32 mouse cellular contexts compared by ENCODE assay signal in genomic region chr4:41662723-41663122, GRCm38 (mm10). TPM values are rescaled to one million over a fixed set of nuclear protein-coding genes. Genes with fewer than 3 reads are reported as not detected.
A peak's percentile ranks its signal among the peaks of the same experiment; 100 is the strongest.
DNase-seq lines count a peak whose midpoint lies in the region; ATAC-seq and TF ChIP-seq lines count a peak whose summit lies in the region.
"Had no signal": no experiment of that assay in that cellular context is flagged by ENCODE, and none has a peak within 500 bp of the region (broad histone marks: within the 10 kb centered on the region; RNA-seq: fewer than 3 reads in every experiment).

No protein-coding gene starts in this region.

- H3K27ac ChIP-seq in heart, embryonic 10.5 days, result peak overlapping the region; percentile 42; the same call in 1 of the 2 replicates
- H3K27ac ChIP-seq in heart, adult 2 months, result no peak overlapping the region
- H3K27ac ChIP-seq in midbrain, embryonic 13.5 days, result peak overlapping the region; percentile 14; the same call in 1 of the 2 replicates
- H3K27ac ChIP-seq in midbrain, embryonic 11.5 days (ENCODE audit: low read depth, low read length), result no peak overlapping the region
- H3K27ac ChIP-seq in hindbrain, embryonic 13.5 days, result peak overlapping the region; percentile 41
- H3K27ac ChIP-seq in neural tube, embryonic 11.5 days (ENCODE audit: low read depth, low read length), result 0 out of 2 replicates have a peak overlapping the region, but pooled peaks have one; percentile 23
- H3K27ac ChIP-seq: forebrain, embryonic 12.5 days; limb, embryonic 15.5 days; liver, embryonic 13.5 days; macrophage; midbrain, embryonic 10.5 days had no signal

- no peak for ATAC-seq in midbrain, embryonic 13.5 days
- no peak for ATAC-seq in midbrain, embryonic 11.5 days (ENCODE audit: low FRiP score)
- ATAC-seq in hindbrain, embryonic 13.5 days (ENCODE audit: low FRiP score), result no peak
- no peak for ATAC-seq in neural tube, embryonic 11.5 days (ENCODE audit: insufficient read depth, low FRiP score, low TSS enrichment)
- ATAC-seq: CD4-positive, CD25-positive, alpha-beta regulatory T cell, adult 4 months; inflammation-experienced regulatory T-cells, adult 6 months had no signal

- no peak for TF ChIP-seq EP300 in heart, adult 2 months (IDR thresholded peaks at IDR 0.05; ENCODE audit: insufficient read depth, low read depth, low read length)

- H3K4me1 ChIP-seq in heart, embryonic 10.5 days, result peaks cover 86% of the 10 kb centered on the region
- H3K4me1 ChIP-seq in heart, adult 2 months (ENCODE audit: control insufficient read depth, insufficient read depth, low read length), result no peaks in the 10 kb centered on the region; the same call in 1 of the 2 replicates
- peaks cover 79% of the 10 kb centered on the region for H3K4me1 ChIP-seq in midbrain, embryonic 13.5 days (replicated peaks)
- peaks cover 46% of the 10 kb centered on the region for H3K4me1 ChIP-seq in midbrain, embryonic 11.5 days (ENCODE audit: control insufficient read depth, insufficient read depth, low read length)
- H3K4me1 ChIP-seq in hindbrain, embryonic 13.5 days (replicated peaks), result peaks cover 83% of the 10 kb centered on the region
- H3K4me1 ChIP-seq in neural tube, embryonic 11.5 days (ENCODE audit: control insufficient read depth, insufficient read depth, low read length), result peaks cover 69% of the 10 kb centered on the region

- TF ChIP-seq POLR2A in heart, adult 2 months (IDR thresholded peaks at IDR 0.05; ENCODE audit: insufficient read depth, low read depth, low read length), result no peak

- H3K9me3 ChIP-seq in heart, embryonic 10.5 days, result no peaks in the 10 kb centered on the region
- H3K9me3 ChIP-seq in midbrain, embryonic 13.5 days, result no peaks in the 10 kb centered on the region
- no peaks in the 10 kb centered on the region for H3K9me3 ChIP-seq in midbrain, embryonic 11.5 days (ENCODE audit: control insufficient read depth, low read length)
- H3K9me3 ChIP-seq in hindbrain, embryonic 13.5 days, result no peaks in the 10 kb centered on the region
- no peaks in the 10 kb centered on the region for H3K9me3 ChIP-seq in neural tube, embryonic 11.5 days (ENCODE audit: control insufficient read depth, low read length)
- H3K9me3 ChIP-seq: forebrain, embryonic 12.5 days; heart, embryonic 12.5 days; limb, embryonic 15.5 days; liver, embryonic 13.5 days; midbrain, embryonic 10.5 days had no signal

- no peaks in the 10 kb centered on the region for H3K79me2 ChIP-seq in heart, adult 2 months (replicated peaks; ENCODE audit: control insufficient read depth, insufficient read depth, low read length)

- DNase-seq in heart, embryonic 10.5 days (ENCODE audit: low spot score), result no peak
- DNase-seq in heart, adult 2 months, result no peak
- no peak for DNase-seq in midbrain, embryonic 11.5 days (ENCODE audit: low spot score, missing footprints)
- DNase-seq in neural tube, embryonic 11.5 days (ENCODE audit: low spot score), result peak; percentile 56
- DNase-seq in urinary bladder, adult 2 months (ENCODE audit: low spot score), result no peak
- DNase-seq in frontal cortex, adult 2 months (ENCODE audit: extremely low spot score in 1 of 2, low spot score in 1 of 2), result no peak
- DNase-seq: adrenal gland, postnatal 25 days; cerebellum, adult 2 months; cerebellum, postnatal 14 days; gastrocnemius, postnatal 25 days; heart, adult 11 months; heart, postnatal 4 days; kidney, adult 18-20 months; kidney, postnatal 4 days; liver, embryonic 13.5 days; lung, adult 18-20 months; lung, postnatal 10 days; right cerebral cortex, adult 18-20 months; spleen, adult 18-20 months; thymus, adult 2 months; thymus, postnatal 36 days had no signal

- 59% methylated on average over 11 of the region's 11 CpGs for WGBS in heart, embryonic 10.5 days
- 82% methylated on average over 11 of the region's 11 CpGs for WGBS in heart, adult 2 months
- 86% methylated on average over 11 of the region's 11 CpGs for WGBS in midbrain, embryonic 13.5 days
- WGBS in midbrain, embryonic 11.5 days, result 92% methylated on average over 11 of the region's 11 CpGs
- WGBS in hindbrain, embryonic 13.5 days, result 55% methylated on average over 11 of the region's 11 CpGs
- 52% methylated on average over 11 of the region's 11 CpGs for WGBS in neural tube, embryonic 11.5 days

- no peak for TF ChIP-seq CTCF in heart, adult 2 months (IDR thresholded peaks at IDR 0.05)

- no peak overlapping the region for H3K4me3 ChIP-seq in heart, embryonic 10.5 days
- H3K4me3 ChIP-seq in heart, adult 2 months, result no peak overlapping the region
- H3K4me3 ChIP-seq in midbrain, embryonic 13.5 days (replicated peaks), result no peak overlapping the region
- H3K4me3 ChIP-seq in midbrain, embryonic 11.5 days (ENCODE audit: low read depth, low read length), result no peak overlapping the region
- no peak overlapping the region for H3K4me3 ChIP-seq in hindbrain, embryonic 13.5 days
- H3K4me3 ChIP-seq in neural tube, embryonic 11.5 days (ENCODE audit: low read depth, low read length), result no peak overlapping the region
- H3K4me3 ChIP-seq: erythroblast, embryonic 14.5 days; forebrain, embryonic 12.5 days; heart, embryonic 12.5 days; limb, embryonic 15.5 days; liver, embryonic 13.5 days; midbrain, embryonic 10.5 days; myocyte had no signal

- no peak overlapping the region for H3K4me2 ChIP-seq in midbrain, embryonic 13.5 days (replicated peaks)
- no peak overlapping the region for H3K4me2 ChIP-seq in midbrain, embryonic 11.5 days
- H3K4me2 ChIP-seq in hindbrain, embryonic 13.5 days, result no peak overlapping the region
- H3K4me2 ChIP-seq in neural tube, embryonic 11.5 days (ENCODE audit: low read depth), result no peak overlapping the region
- H3K4me2 ChIP-seq: forebrain, embryonic 12.5 days; heart, embryonic 12.5 days; limb, embryonic 15.5 days; liver, embryonic 13.5 days had no signal

- no peaks in the 10 kb centered on the region for H3K36me3 ChIP-seq in heart, embryonic 10.5 days
- H3K36me3 ChIP-seq in heart, adult 2 months (ENCODE audit: control insufficient read depth, insufficient read depth, low read length), result no peaks in the 10 kb centered on the region
- H3K36me3 ChIP-seq in midbrain, embryonic 13.5 days, result peaks cover 45% of the 10 kb centered on the region
- H3K36me3 ChIP-seq in midbrain, embryonic 11.5 days (ENCODE audit: control insufficient read depth, insufficient read depth, low read length), result peaks cover 13% of the 10 kb centered on the region
- peaks cover 16% of the 10 kb centered on the region for H3K36me3 ChIP-seq in hindbrain, embryonic 13.5 days
- H3K36me3 ChIP-seq in neural tube, embryonic 11.5 days (ENCODE audit: control insufficient read depth, insufficient read depth, low read length), result peaks cover 6% of the 10 kb centered on the region
- H3K36me3 ChIP-seq: limb, embryonic 15.5 days; liver, embryonic 13.5 days had no signal

- peaks cover 87% of the 10 kb centered on the region for H3K27me3 ChIP-seq in heart, embryonic 10.5 days (ENCODE audit: insufficient read depth, poor library complexity, severe bottlenecking)
- H3K27me3 ChIP-seq in heart, adult 2 months (ENCODE audit: control insufficient read depth, insufficient read depth, low read length), result no peaks in the 10 kb centered on the region
- H3K27me3 ChIP-seq in midbrain, embryonic 13.5 days, result no peaks in the 10 kb centered on the region
- no peaks in the 10 kb centered on the region for H3K27me3 ChIP-seq in midbrain, embryonic 11.5 days (ENCODE audit: control insufficient read depth, insufficient read depth, low read length)
- H3K27me3 ChIP-seq in hindbrain, embryonic 13.5 days, result no peaks in the 10 kb centered on the region
- H3K27me3 ChIP-seq in neural tube, embryonic 11.5 days (ENCODE audit: control insufficient read depth, insufficient read depth, low read length), result no peaks in the 10 kb centered on the region

- intact Hi-C loops in heart, adult 2 months (cut with DNase I), result no loop called here

- H3K9ac ChIP-seq in heart, adult 2 months (ENCODE audit: low read depth, low read length), result no peak overlapping the region
- 0 out of 2 replicates have a peak overlapping the region, but pooled peaks have one; percentile 14 for H3K9ac ChIP-seq in midbrain, embryonic 13.5 days (replicated peaks)
- no peak overlapping the region for H3K9ac ChIP-seq in midbrain, embryonic 11.5 days (ENCODE audit: low read length)
- peak overlapping the region; percentile 49 for H3K9ac ChIP-seq in hindbrain, embryonic 13.5 days
- H3K9ac ChIP-seq in neural tube, embryonic 11.5 days (ENCODE audit: low read length), result no peak overlapping the region
- H3K9ac ChIP-seq: heart, embryonic 12.5 days; limb, embryonic 15.5 days; liver, embryonic 13.5 days had no signal

RNA-seq across cellular contexts. Expression of gene Enho, which starts 22.6 kb away (rescaled TPM):
- polyA plus RNA-seq in heart, embryonic 10.5 days (2016; fragmentation: Nextera tagmentation; extraction: Ambion mirVana), result 5.3 and 8.9 TPM in 2 replicates
- total RNA-seq in heart, adult 2 months (2021), result 1 to 10 TPM; 8.1 to 8.3 TPM
- 20.4 and 22.3 TPM in 2 replicates for polyA plus RNA-seq in heart, adult 2 months (2012; rRNA removed)
- polyA plus RNA-seq in midbrain, embryonic 13.5 days (2015; fragmentation: Nextera tagmentation; extraction: Ambion mirVana), result 81.6 and 92.1 TPM in 2 replicates
- polyA plus RNA-seq in midbrain, embryonic 11.5 days (2014; fragmentation: Nextera tagmentation; extraction: Ambion mirVana), result 30.4 and 32.9 TPM in 2 replicates
- 92.0 and 95.2 TPM in 2 replicates for polyA plus RNA-seq in hindbrain, embryonic 13.5 days (2015; fragmentation: Nextera tagmentation; extraction: Ambion mirVana)
- 36.9 and 43.3 TPM in 2 replicates for polyA plus RNA-seq in neural tube, embryonic 11.5 days (2014; fragmentation: Nextera tagmentation; extraction: Ambion mirVana)
- polyA plus RNA-seq in urinary bladder, adult 2 months (2012; rRNA removed), result 165 and 187 TPM in 2 replicates
- 111 and 117 TPM in 2 replicates for polyA plus RNA-seq in frontal cortex, adult 2 months (2012; rRNA removed)
- polyA plus RNA-seq: CD4-positive, CD25-positive, alpha-beta regulatory T cell, adult 4 months; inflammation-experienced regulatory T-cells, adult 6 months had no signal

RNA-seq across cellular contexts. Expression of gene Cntfr, which starts 34.2 kb away (rescaled TPM):
- 2.6 and 8.9 TPM in 2 replicates for polyA plus RNA-seq in heart, embryonic 10.5 days (2016; fragmentation: Nextera tagmentation; extraction: Ambion mirVana)
- total RNA-seq in heart, adult 2 months (2021), result 1 to 10 TPM; 4.1 to 5.4 TPM
- polyA plus RNA-seq in heart, adult 2 months (2012; rRNA removed), result 8.5 and 11.4 TPM in 2 replicates
- polyA plus RNA-seq in midbrain, embryonic 13.5 days (2015; fragmentation: Nextera tagmentation; extraction: Ambion mirVana), result 27.6 and 32.7 TPM in 2 replicates
- polyA plus RNA-seq in midbrain, embryonic 11.5 days (2014; fragmentation: Nextera tagmentation; extraction: Ambion mirVana), result 25.7 and 33.8 TPM in 2 replicates
- polyA plus RNA-seq in hindbrain, embryonic 13.5 days (2015; fragmentation: Nextera tagmentation; extraction: Ambion mirVana), result 24.4 and 27.8 TPM in 2 replicates
- 43.8 and 44.2 TPM in 2 replicates for polyA plus RNA-seq in neural tube, embryonic 11.5 days (2014; fragmentation: Nextera tagmentation; extraction: Ambion mirVana)
- polyA plus RNA-seq in urinary bladder, adult 2 months (2012; rRNA removed), result 28.6 and 49.0 TPM in 2 replicates
- polyA plus RNA-seq in frontal cortex, adult 2 months (2012; rRNA removed), result 79.4 and 92.6 TPM in 2 replicates
- polyA plus RNA-seq: CD4-positive, CD25-positive, alpha-beta regulatory T cell, adult 4 months; erythroblast, embryonic 14.5 days; inflammation-experienced regulatory T-cells, adult 6 months; macrophage had no signal

RNA-seq across cellular contexts. Expression of gene Il11ra1, which starts 37.1 kb away (rescaled TPM):
- polyA plus RNA-seq in heart, embryonic 10.5 days (2016; fragmentation: Nextera tagmentation; extraction: Ambion mirVana), result 144 and 147 TPM in 2 replicates
- 10 to 100 TPM; 88.2 to 99.3 TPM for total RNA-seq in heart, adult 2 months (2021)
- 79.9 and 108 TPM in 2 replicates for polyA plus RNA-seq in heart, adult 2 months (2012; rRNA removed)
- polyA plus RNA-seq in midbrain, embryonic 13.5 days (2015; fragmentation: Nextera tagmentation; extraction: Ambion mirVana), result 34.0 and 34.9 TPM in 2 replicates
- 55.2 and 57.9 TPM in 2 replicates for polyA plus RNA-seq in midbrain, embryonic 11.5 days (2014; fragmentation: Nextera tagmentation; extraction: Ambion mirVana)
- 47.6 and 48.5 TPM in 2 replicates for polyA plus RNA-seq in hindbrain, embryonic 13.5 days (2015; fragmentation: Nextera tagmentation; extraction: Ambion mirVana)
- 65.9 and 82.1 TPM in 2 replicates for polyA plus RNA-seq in neural tube, embryonic 11.5 days (2014; fragmentation: Nextera tagmentation; extraction: Ambion mirVana)
- 77.4 and 78.3 TPM in 2 replicates for polyA plus RNA-seq in urinary bladder, adult 2 months (2012; rRNA removed)
- 37.0 and 38.1 TPM in 2 replicates for polyA plus RNA-seq in frontal cortex, adult 2 months (2012; rRNA removed)

RNA-seq across cellular contexts. Expression of gene Rpp25l, which starts 50.6 kb away (rescaled TPM):
- 54.5 and 71.3 TPM in 2 replicates for polyA plus RNA-seq in heart, embryonic 10.5 days (2016; fragmentation: Nextera tagmentation; extraction: Ambion mirVana)
- total RNA-seq in heart, adult 2 months (2021), result 10 to 100 TPM; 30.1 to 32.3 TPM
- 33.2 and 33.8 TPM in 2 replicates for polyA plus RNA-seq in heart, adult 2 months (2012; rRNA removed)
- 63.9 and 67.4 TPM in 2 replicates for polyA plus RNA-seq in midbrain, embryonic 13.5 days (2015; fragmentation: Nextera tagmentation; extraction: Ambion mirVana)
- polyA plus RNA-seq in midbrain, embryonic 11.5 days (2014; fragmentation: Nextera tagmentation; extraction: Ambion mirVana), result 69.3 and 85.9 TPM in 2 replicates
- polyA plus RNA-seq in hindbrain, embryonic 13.5 days (2015; fragmentation: Nextera tagmentation; extraction: Ambion mirVana), result 63.0 and 66.8 TPM in 2 replicates
- 80.4 and 81.2 TPM in 2 replicates for polyA plus RNA-seq in neural tube, embryonic 11.5 days (2014; fragmentation: Nextera tagmentation; extraction: Ambion mirVana)
- 32.6 and 40.5 TPM in 2 replicates for polyA plus RNA-seq in urinary bladder, adult 2 months (2012; rRNA removed)
- 30.7 and 32.5 TPM in 2 replicates for polyA plus RNA-seq in frontal cortex, adult 2 months (2012; rRNA removed)

Comparison
In these comparisons a context has a peak if more than half of its experiments do, and no peak if none do; other contexts are left out.
1. H3K27ac ChIP-seq: peak in heart, embryonic 10.5 days (single experiment), midbrain, embryonic 13.5 days (single experiment), hindbrain, embryonic 13.5 days (single experiment) and neural tube, embryonic 11.5 days (single experiment); none in heart, adult 2 months (single experiment) and midbrain, embryonic 11.5 days (single experiment).
2. H3K9ac ChIP-seq: peak in midbrain, embryonic 13.5 days (single experiment) and hindbrain, embryonic 13.5 days (single experiment); none in heart, adult 2 months (single experiment), midbrain, embryonic 11.5 days (single experiment) and neural tube, embryonic 11.5 days (single experiment).